Mouse (Mus musculus): ENCODE results near the gene Aga. TPM values are rescaled to one million over a fixed set of nuclear protein-coding genes. Genes with fewer than 3 reads are reported as not detected.

Gene Aga
- 42.5 TPM for polyA plus RNA-seq (2014; fragmentation: Illumina TruSeq; extraction: RNeasy Lipid Tissue Mini Kit (QIAGEN cat#74804); ENCODE audit: low read depth, low replicate concordance)

DNA sequence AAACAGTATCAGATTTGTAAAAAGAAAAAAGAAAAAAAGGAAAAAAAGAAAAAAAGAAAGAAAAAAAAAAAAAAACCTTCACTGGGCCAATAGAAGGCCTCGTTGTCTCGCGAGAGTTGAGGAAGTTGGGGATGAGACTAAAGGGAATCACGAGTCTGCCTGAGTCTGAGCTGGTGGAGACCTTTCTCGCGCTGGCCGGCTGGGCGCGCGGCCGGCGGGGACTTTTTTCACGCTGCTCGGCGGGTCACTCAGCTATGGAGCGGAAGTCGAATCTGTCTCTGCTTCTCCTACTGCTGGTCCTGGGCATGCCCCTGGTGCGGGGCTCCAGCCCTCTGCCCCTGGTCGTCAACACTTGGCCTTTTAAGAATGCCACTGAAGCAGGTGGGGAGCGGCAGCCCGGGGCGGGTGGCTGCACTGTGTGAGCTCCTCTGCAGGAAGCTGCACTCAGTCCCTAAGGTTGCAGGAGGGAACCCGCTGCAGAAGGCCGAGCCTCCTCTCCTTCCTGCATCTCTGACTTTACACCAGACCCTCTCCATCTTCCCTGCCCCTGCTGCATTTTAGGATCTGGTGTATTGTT is at the start of gene Aga:
Aga (plus strand) TSS at position 177 of the 577 bp plus-strand sequence.

Other genes starting within 250 kb of the Aga start
- not detected for gene Neil3, start 127.3 kb downstream of the Aga start, polyA plus RNA-seq (2014; fragmentation: Illumina TruSeq; extraction: RNeasy Lipid Tissue Mini Kit (QIAGEN cat#74804); ENCODE audit: low read depth, low replicate concordance)

Measured in heart, adult 10 weeks (tissue).